Mouse (Mus musculus) embryonic facial prominence, embryonic 10.5 days (tissue): ENCODE measurements around the gene Zkscan5. TPM values are rescaled to one million over a fixed set of nuclear protein-coding genes. Genes with fewer than 3 reads are reported as not detected.
"Not testable (repeated sequence)": the region's sequence is repeated elsewhere in the genome, so short reads cannot be mapped to it uniquely, and the experiment has no call there.

Experiments used
- DNase-seq: peaks from one replicate; pipeline ENCODE4 v3.0.0-alpha.2; 2017; ENCODE audit warnings: low spot score
- H3K27ac ChIP-seq: fragments of 300-500 bp; sonication (generic); replicated peaks from 2 replicates; pipeline ENCODE4 v1.5.1; 2016; ENCODE audit warnings: mild to moderate bottlenecking
- H3K27me3 ChIP-seq: fragments of 300-500 bp; sonication (generic); replicated peaks from 2 replicates; pipeline ENCODE4 v1.6.1; 2016; ENCODE audit warnings: low read depth, mild to moderate bottlenecking; ENCODE audit not compliant: poor library complexity, severe bottlenecking
- H3K36me3 ChIP-seq: fragments of 300-500 bp; sonication (generic); replicated peaks from 2 replicates; pipeline ENCODE4 v1.6.1; 2016; ENCODE audit warnings: mild to moderate bottlenecking, moderate library complexity
- H3K4me1 ChIP-seq: fragments of 300-500 bp; sonication (generic); 2 replicates; pipeline ENCODE4 v1.6.1; 2016
- H3K4me3 ChIP-seq: fragments of 300-500 bp; sonication (generic); 2 replicates; pipeline ENCODE4 v1.5.1; 2016; ENCODE audit warnings: mild to moderate bottlenecking, moderate library complexity
- H3K9me3 ChIP-seq: fragments of 300-500 bp; sonication (generic); 2 replicates; pipeline ENCODE4 v1.6.1; 2016; ENCODE audit warnings: mild to moderate bottlenecking
- WGBS: fragments of 180-500 bp; shearing (Covaris S2); methylation state at CpG from one replicate; pipeline ENCODE4 v1.1.7; 2016; 5-methylcytosine and 5-hydroxymethylcytosine counted together
- polyA plus RNA-seq: library from polyadenylated mRNA; unstranded; fragments of >200 nt; fragmentation: Nextera tagmentation; extraction: Ambion mirVana; gene quantifications from 2 replicates; pipeline ENCODE4 v1.2.1, GENCODE M21; 2016

Zkscan5 gene
- polyA plus RNA-seq, 1 experiment from 2014 or later: 19.5 TPM

DNA sequence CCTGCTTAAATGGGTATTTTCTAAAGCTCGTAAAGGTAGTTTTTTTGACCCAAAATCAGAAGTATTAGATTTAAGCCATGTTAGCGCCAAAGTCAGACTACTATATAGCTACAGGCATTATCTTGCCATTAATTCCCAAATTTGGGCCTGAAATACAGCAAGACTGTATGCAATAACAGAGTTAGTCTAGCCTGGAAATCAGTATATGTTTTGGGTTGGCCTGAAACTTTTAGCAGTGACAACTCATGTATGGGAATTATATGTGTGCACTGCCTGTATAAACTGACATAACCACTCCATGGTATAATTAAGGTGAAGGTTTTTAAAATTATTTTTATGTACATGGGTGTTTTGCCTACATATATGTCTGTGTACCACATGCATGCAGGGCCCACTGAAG lies 12.4 kb upstream of the Zkscan5 start, which contains the start of gene Atp5j2:
Gene Atp5j2, minus strand, starts transcription at position 101 of the 400 bp plus-strand sequence.
- Histone ChIP-seq H3K9me3 (no peaks in the 10 kb centered on the region), H3K4me3 (peak within 1 kb of the TSS; percentile 96), H3K36me3 (peaks cover 60% of the 10 kb centered on the region), H3K4me1 (peaks cover 20% of the 10 kb centered on the region), H3K27me3 (no peaks in the 10 kb centered on the region), H3K27ac (peak within 1 kb of the TSS; percentile 97)
- 90% methylated on average over 2 of the region's 2 CpGs for WGBS
- no peak for DNase-seq

- no peak for DNase-seq
- Histone ChIP-seq H3K27ac (no peak overlapping the region), H3K4me3 (peak overlapping the region; percentile 88), H3K27me3 (no peaks in the 10 kb centered on the region), H3K9me3 (no peaks in the 10 kb centered on the region), H3K4me1 (peaks cover 20% of the 10 kb centered on the region), H3K36me3 (peaks cover 20% of the 10 kb centered on the region)
- WGBS: 76% methylated on average over 7 of the region's 7 CpGs
Observed at GRCm38 (mm10) chr5:145200387-145200786, 4.0 kb upstream of the Zkscan5 start.

DNA sequence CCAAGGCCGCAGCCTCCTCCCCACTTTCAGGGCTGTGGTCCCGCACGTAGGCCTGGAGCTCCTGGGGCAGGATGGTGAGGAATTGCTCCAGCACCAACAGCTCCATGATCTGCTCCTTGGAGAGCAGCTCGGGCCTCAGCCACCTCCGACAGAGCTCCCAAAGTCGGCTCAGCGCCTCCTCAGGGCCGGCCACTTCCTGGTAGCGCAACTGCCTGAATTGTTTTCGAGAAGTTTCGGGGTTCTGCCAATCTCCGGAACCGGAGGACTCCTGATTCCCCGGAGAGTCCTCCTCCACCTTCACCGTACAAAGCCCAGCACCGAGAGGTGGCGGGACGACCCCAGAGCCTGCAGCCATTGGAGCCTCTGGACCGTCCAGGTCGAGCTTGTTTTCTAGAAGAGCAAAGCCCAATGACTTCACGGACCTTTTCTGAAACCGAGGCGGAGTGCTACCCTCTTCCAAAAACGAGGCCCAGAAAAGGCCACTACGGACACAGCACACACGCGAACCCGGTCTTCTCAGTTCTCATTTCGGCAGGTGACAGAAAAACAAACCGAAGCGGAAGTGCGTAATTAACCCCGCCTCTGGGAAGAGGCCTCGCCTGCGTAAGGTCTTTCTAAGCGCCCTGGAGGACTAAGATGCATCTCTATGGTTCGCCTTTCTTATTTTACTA lies 2.9 kb upstream of the Zkscan5 start, which contains the start of gene Zkscan14:
Gene Zkscan14, minus strand, starts transcription at position 548 of the 671 bp plus-strand sequence.
- DNase-seq: peak; percentile 82
- H3K4me3 ChIP-seq: peak within 1 kb of the TSS; percentile 88
- no peaks in the 10 kb centered on the region for H3K27me3 ChIP-seq
- peaks cover 28% of the 10 kb centered on the region for H3K4me1 ChIP-seq
- no peaks in the 10 kb centered on the region for H3K9me3 ChIP-seq
- 2% methylated on average over 37 of the region's 37 CpGs for WGBS
- H3K36me3 ChIP-seq: peaks cover 10% of the 10 kb centered on the region; the same call in 1 of the 2 replicates
- peak within 1 kb of the TSS; percentile 78 for H3K27ac ChIP-seq

DNA sequence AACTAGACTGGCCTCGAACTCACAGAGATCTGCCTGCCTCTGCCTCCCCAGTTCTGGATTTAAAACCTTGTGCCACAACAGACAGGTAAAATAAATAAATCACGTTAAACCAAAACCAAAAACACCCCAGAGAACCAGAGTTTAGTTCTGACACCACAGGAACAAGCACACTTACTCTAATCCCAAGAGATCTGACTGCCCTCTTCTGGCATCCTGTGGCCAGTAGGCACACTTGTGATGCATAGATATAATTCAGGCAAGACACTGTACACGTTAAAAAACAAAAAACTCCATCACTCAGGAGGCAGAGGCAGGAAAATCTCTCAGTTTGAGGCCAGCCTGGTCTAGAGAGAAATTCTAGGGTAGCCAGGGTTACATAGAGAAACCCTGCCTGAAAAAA lies 1.9 kb upstream of the Zkscan5 start:
- Histone ChIP-seq H3K27ac (no peak overlapping the region), H3K4me1 (peaks cover 28% of the 10 kb centered on the region), H3K9me3 (no peaks in the 10 kb centered on the region), H3K4me3 (no peak overlapping the region), H3K27me3 (no peaks in the 10 kb centered on the region), H3K36me3 (peaks cover 14% of the 10 kb centered on the region)
- WGBS: 50% methylated on average over 3 of the region's 3 CpGs
- no peak for DNase-seq

DNA sequence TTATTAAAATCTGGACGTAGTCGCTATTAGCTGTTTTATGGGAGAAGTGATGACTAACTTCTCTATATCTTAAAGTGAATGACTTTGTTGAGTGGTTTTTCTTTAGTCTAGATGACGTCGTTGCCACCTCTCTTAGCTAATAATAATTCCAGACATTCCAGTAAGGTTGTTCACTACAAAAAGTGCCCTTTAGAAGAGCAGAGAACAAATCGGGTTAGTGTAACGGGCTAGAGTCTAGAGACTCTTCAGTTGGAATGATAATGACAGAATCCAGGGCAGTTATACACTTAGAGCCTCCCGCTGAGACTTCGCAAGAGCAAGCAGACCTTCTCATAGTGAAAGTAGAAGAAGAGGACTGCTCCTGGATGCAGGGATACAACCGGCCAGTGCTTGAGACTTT lies 679 bp downstream of the Zkscan5 start:
- 28% methylated on average over 9 of the region's 9 CpGs for WGBS
- Histone ChIP-seq H3K4me3 (peak overlapping the region; percentile 73), H3K27ac (no peak overlapping the region), H3K36me3 (peaks cover 30% of the 10 kb centered on the region), H3K4me1 (peaks cover 28% of the 10 kb centered on the region), H3K27me3 (no peaks in the 10 kb centered on the region), H3K9me3 (no peaks in the 10 kb centered on the region)
- DNase-seq: no peak

DNA sequence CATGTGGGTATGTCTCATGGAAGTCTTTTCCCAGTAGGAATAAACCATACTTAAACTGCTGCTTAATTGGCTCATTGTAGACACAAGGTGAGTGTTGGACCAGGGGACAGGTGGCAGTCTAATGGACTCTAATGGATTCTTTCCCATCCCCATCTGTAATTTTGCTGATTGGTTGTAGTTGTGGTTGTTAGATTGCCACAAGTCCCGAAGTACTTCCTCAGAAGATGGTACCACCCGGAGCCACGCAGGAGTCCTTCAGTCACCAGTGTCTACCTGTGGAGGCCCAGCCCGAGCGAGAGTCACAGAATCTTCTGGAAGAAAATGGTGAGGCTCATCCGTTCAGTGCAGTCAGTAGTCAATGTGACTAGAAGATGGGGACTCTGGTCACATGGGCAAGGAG lies 3.0 kb downstream of the Zkscan5 start:
- peaks cover 53% of the 10 kb centered on the region for H3K36me3 ChIP-seq
- WGBS: 94% methylated on average over 6 of the region's 6 CpGs
- H3K27ac ChIP-seq: no peak overlapping the region
- no peaks in the 10 kb centered on the region for H3K27me3 ChIP-seq
- peaks cover 16% of the 10 kb centered on the region for H3K4me1 ChIP-seq
- no peak overlapping the region for H3K4me3 ChIP-seq
- H3K9me3 ChIP-seq: 0 out of 2 replicates have a peak, but pooled peaks cover 3% of the 10 kb centered on the region
- no peak for DNase-seq

- Histone ChIP-seq H3K9me3 (0 out of 2 replicates have a peak, but pooled peaks cover 3% of the 10 kb centered on the region), H3K4me1 (peaks cover 16% of the 10 kb centered on the region), H3K4me3 (no peak overlapping the region), H3K27ac (no peak overlapping the region), H3K36me3 (peaks cover 59% of the 10 kb centered on the region), H3K27me3 (no peaks in the 10 kb centered on the region)
- no peak for DNase-seq
- 86% methylated on average over 6 of the region's 6 CpGs for WGBS
Observed at GRCm38 (mm10) chr5:145207954-145208353, 3.6 kb downstream of the Zkscan5 start.

DNA sequence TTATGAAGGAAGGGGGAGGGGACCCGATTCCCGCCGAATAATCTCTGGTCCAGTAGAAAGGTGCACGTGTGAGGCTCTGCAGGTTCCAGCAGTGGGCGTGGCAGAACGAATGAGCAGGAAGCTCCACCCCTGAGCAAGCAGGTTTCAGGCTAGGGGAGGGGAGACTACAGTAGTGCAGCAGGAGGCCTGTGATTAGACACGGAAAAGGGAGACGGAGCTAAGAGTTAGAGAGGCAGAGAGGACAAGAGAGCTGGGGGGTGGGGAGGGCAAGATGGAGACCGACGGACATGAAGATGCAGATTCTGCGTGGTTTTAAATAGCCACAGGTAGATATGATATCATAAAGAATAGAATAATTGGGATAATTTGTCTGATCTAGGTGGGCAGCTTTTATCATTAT lies 4.0 kb downstream of the Zkscan5 start:
- H3K4me1 ChIP-seq: peaks cover 13% of the 10 kb centered on the region
- H3K27ac ChIP-seq, H3K4me3 ChIP-seq, H3K27me3 ChIP-seq, H3K9me3 ChIP-seq, DNase-seq: not testable (repeated sequence)
- WGBS: 46% methylated on average over 11 of the region's 11 CpGs
- H3K36me3 ChIP-seq: peaks cover 63% of the 10 kb centered on the region

GRCm38 (mm10) chr5:145211340-145211739 lies 7.0 kb downstream of the Zkscan5 start:
- Histone ChIP-seq H3K27ac (no peak overlapping the region), H3K36me3 (peaks cover 85% of the 10 kb centered on the region), H3K4me3 (no peak overlapping the region)

GRCm38 (mm10) chr5:145212216-145212615 lies 7.9 kb downstream of the Zkscan5 start:
- DNase-seq: no peak
- Histone ChIP-seq H3K27ac (no peak overlapping the region), H3K27me3 (no peaks in the 10 kb centered on the region), H3K36me3 (peaks cover 76% of the 10 kb centered on the region), H3K4me3 (no peak overlapping the region), H3K4me1 (no peaks in the 10 kb centered on the region), H3K9me3 (0 out of 2 replicates have a peak, but pooled peaks cover 3% of the 10 kb centered on the region)
- WGBS: 93% methylated on average over 4 of the region's 4 CpGs

More at GRCm38 (mm10) chr5:145211340-145211739, 7.0 kb downstream of the Zkscan5 start:
- no peaks in the 10 kb centered on the region for H3K27me3 ChIP-seq
- 98% methylated on average over 4 of the region's 4 CpGs for WGBS
- H3K9me3 ChIP-seq: 0 out of 2 replicates have a peak, but pooled peaks cover 3% of the 10 kb centered on the region
- no peaks in the 10 kb centered on the region for H3K4me1 ChIP-seq
- no peak for DNase-seq

DNA sequence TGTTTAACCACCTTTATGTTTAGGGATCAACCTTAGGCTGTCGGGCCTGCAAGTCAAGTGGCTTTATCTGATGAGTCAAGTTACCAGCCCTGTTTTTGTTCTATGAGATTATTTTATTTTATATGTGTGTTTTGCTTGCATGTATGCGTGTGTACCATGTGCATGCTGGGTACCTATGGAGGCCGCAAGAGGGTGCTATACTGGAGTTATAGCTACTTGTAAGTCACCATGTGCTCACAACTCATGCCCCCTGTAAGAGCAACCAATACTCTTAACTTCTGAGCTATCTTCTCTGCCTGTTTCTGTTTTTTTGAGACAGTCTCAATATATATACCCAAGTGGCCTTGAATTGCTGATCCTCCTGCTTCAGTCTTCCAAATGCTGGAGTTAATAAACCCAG lies 9.1 kb downstream of the Zkscan5 start:
- Histone ChIP-seq H3K9me3 (0 out of 2 replicates have a peak, but pooled peaks cover 3% of the 10 kb centered on the region), H3K4me3 (no peak overlapping the region), H3K4me1 (no peaks in the 10 kb centered on the region), H3K36me3 (peaks cover 79% of the 10 kb centered on the region), H3K27ac (no peak overlapping the region), H3K27me3 (no peaks in the 10 kb centered on the region)
- WGBS: 89% methylated on average over 3 of the region's 3 CpGs
- DNase-seq: no peak

DNA sequence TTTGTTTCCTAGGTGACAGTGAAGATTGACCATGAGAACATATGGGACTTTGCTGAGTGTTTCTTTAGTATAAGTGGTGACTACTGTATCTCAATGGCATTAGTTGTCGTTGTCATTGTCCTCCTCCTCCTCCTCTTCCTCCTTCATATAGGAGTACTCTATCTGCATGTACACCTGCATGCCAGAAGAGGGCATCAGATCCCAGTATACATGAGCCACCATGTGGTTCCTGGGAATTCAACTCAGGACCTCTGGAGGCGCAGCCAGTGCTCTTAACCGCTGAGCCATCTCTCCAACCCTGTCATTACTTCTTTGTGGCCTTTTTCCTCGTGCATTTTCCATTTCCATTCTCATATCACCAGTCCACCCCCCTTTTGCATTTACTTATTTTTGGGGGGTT lies 10.3 kb downstream of the Zkscan5 start:
- Histone ChIP-seq H3K9me3 (0 out of 2 replicates have a peak, but pooled peaks cover 3% of the 10 kb centered on the region), H3K27me3 (no peaks in the 10 kb centered on the region), H3K36me3 (peaks cover 81% of the 10 kb centered on the region), H3K27ac (no peak overlapping the region), H3K4me1 (no peaks in the 10 kb centered on the region), H3K4me3 (no peak overlapping the region)
- no peak for DNase-seq
- 68% methylated on average over 4 of the region's 4 CpGs for WGBS

GRCm38 (mm10) chr5:145217746-145218145 lies 13.4 kb downstream of the Zkscan5 start:
- no peak for DNase-seq
- no peak overlapping the region for H3K27ac ChIP-seq
- H3K4me3 ChIP-seq: no peak overlapping the region
- H3K36me3 ChIP-seq: peaks cover 81% of the 10 kb centered on the region
- no peaks in the 10 kb centered on the region for H3K4me1 ChIP-seq
- no peaks in the 10 kb centered on the region for H3K27me3 ChIP-seq
- 91% methylated on average over 6 of the region's 6 CpGs for WGBS
- H3K9me3 ChIP-seq: no peaks in the 10 kb centered on the region
